Mouse (Mus musculus) intestine, embryonic 15.5 days (tissue): ENCODE measurements around the gene Ifna7. TPM values are rescaled to one million over a fixed set of nuclear protein-coding genes. Genes with fewer than 3 reads are reported as not detected.

Experiments
- ATAC-seq: fragments of 200-750 bp; cut with Nextera tagmentation; 2 replicates; pipeline ENCODE4 v1.8.0; 2017; ENCODE audit warnings: moderate TSS enrichment, moderate library complexity
- H3K27ac ChIP-seq: fragments of 300-500 bp; sonication (generic); 2 replicates; pipeline ENCODE4 v1.5.1; 2015; ENCODE audit warnings: mild to moderate bottlenecking, inconsistent platforms
- H3K27me3 ChIP-seq: fragments of 300-500 bp; sonication (generic); replicated peaks from 2 replicates; pipeline ENCODE4 v1.6.1; 2015; ENCODE audit warnings: inconsistent platforms
- H3K36me3 ChIP-seq: fragments of 300-500 bp; sonication (generic); 2 replicates; pipeline ENCODE4 v1.6.1; 2015; ENCODE audit warnings: inconsistent platforms
- H3K4me1 ChIP-seq: fragments of 300-500 bp; sonication (generic); replicated peaks from 2 replicates; pipeline ENCODE4 v1.6.1; 2015; ENCODE audit warnings: inconsistent platforms
- H3K4me2 ChIP-seq: fragments of 300-500 bp; sonication (generic); replicated peaks from 2 replicates; pipeline ENCODE4 v1.6.1; 2015; ENCODE audit warnings: mild to moderate bottlenecking, inconsistent platforms
- H3K4me3 ChIP-seq: fragments of 300-500 bp; sonication (generic); replicated peaks from 2 replicates; pipeline ENCODE4 v1.5.1; 2015; ENCODE audit warnings: inconsistent platforms
- H3K9ac ChIP-seq: fragments of 300-500 bp; sonication (generic); 2 replicates; pipeline ENCODE4 v1.6.1; 2015; ENCODE audit warnings: inconsistent platforms
- H3K9me3 ChIP-seq: fragments of 300-500 bp; sonication (generic); 2 replicates; pipeline ENCODE4 v1.6.1; 2016; ENCODE audit warnings: inconsistent platforms
- WGBS: fragments of 180-500 bp; shearing (Covaris S2); methylation state at CpG from one replicate; pipeline ENCODE4 v1.1.7; 2015; 5-methylcytosine and 5-hydroxymethylcytosine counted together
- polyA plus RNA-seq: library from polyadenylated mRNA; unstranded; fragments of >200 nt; fragmentation: Nextera tagmentation; extraction: Ambion mirVana; gene quantifications from 2 replicates; pipeline ENCODE4 v1.2.1, GENCODE M21; 2015

Gene Ifna7
- polyA plus RNA-seq, 1 experiment from 2014 or later, result not detected

GRCm38 (mm10) chr4:88849698-88850097 lies 33.7 kb downstream of the Ifna7 start, which contains the start of gene Ifna1:
Gene Ifna1, plus strand, starts transcription at chr4:88850087.
- Histone ChIP-seq H3K4me1 (no peaks in the 10 kb centered on the region), H3K36me3 (no peaks in the 10 kb centered on the region), H3K27ac (no peak within 1 kb of the TSS), H3K27me3 (no peaks in the 10 kb centered on the region), H3K4me3 (no peak within 1 kb of the TSS), H3K4me2 (no peak within 1 kb of the TSS), H3K9me3 (no peaks in the 10 kb centered on the region), H3K9ac (no peak within 1 kb of the TSS)
- no peak for ATAC-seq
- 90% methylated on average over 1 of the region's 1 CpGs for WGBS

GRCm38 (mm10) chr4:88851026-88851763 lies 35.2 kb downstream of the Ifna7 start:
- Histone ChIP-seq H3K27ac (no peak overlapping the region), H3K4me1 (no peaks in the 10 kb centered on the region), H3K4me2 (no peak overlapping the region), H3K9ac (no peak overlapping the region), H3K4me3 (no peak overlapping the region), H3K27me3 (no peaks in the 10 kb centered on the region), H3K9me3 (no peaks in the 10 kb centered on the region), H3K36me3 (no peaks in the 10 kb centered on the region)
- 70% methylated on average over 4 of the region's 4 CpGs for WGBS
- ATAC-seq, result no peak

- ATAC-seq, result no peak
- Histone ChIP-seq H3K9ac (no peak overlapping the region), H3K4me2 (no peak overlapping the region), H3K4me1 (no peaks in the 10 kb centered on the region), H3K27ac (no peak overlapping the region), H3K9me3 (no peaks in the 10 kb centered on the region), H3K36me3 (no peaks in the 10 kb centered on the region), H3K4me3 (no peak overlapping the region), H3K27me3 (no peaks in the 10 kb centered on the region)
Measured at GRCm38 (mm10) chr4:88859214-88859613, 43.2 kb downstream of the Ifna7 start.

GRCm38 (mm10) chr4:88863309-88863708 lies 47.3 kb downstream of the Ifna7 start:
- H3K36me3 ChIP-seq, result no peaks in the 10 kb centered on the region
- WGBS, result 10% methylated on average over 7 of the region's 7 CpGs
- H3K27me3 ChIP-seq, result no peaks in the 10 kb centered on the region
- H3K9ac ChIP-seq, result no peak overlapping the region
- no peak overlapping the region for H3K4me2 ChIP-seq
- no peak overlapping the region for H3K27ac ChIP-seq
- no peak overlapping the region for H3K4me3 ChIP-seq
- no peaks in the 10 kb centered on the region for H3K4me1 ChIP-seq
- H3K9me3 ChIP-seq, result no peaks in the 10 kb centered on the region
- ATAC-seq, result no peak

GRCm38 (mm10) chr4:88864599-88864998 lies 48.6 kb downstream of the Ifna7 start:
- H3K9me3 ChIP-seq, result no peaks in the 10 kb centered on the region
- H3K4me3 ChIP-seq, result no peak overlapping the region
- H3K4me1 ChIP-seq, result no peaks in the 10 kb centered on the region
- H3K36me3 ChIP-seq, result no peaks in the 10 kb centered on the region
- no peak overlapping the region for H3K9ac ChIP-seq
- no peak for ATAC-seq
- 63% methylated on average over 9 of the region's 9 CpGs for WGBS
- no peak overlapping the region for H3K4me2 ChIP-seq
- no peak overlapping the region for H3K27ac ChIP-seq
- no peaks in the 10 kb centered on the region for H3K27me3 ChIP-seq

GRCm38 (mm10) chr4:88865011-88865569 lies 49.1 kb downstream of the Ifna7 start:
- no peak for ATAC-seq
- Histone ChIP-seq H3K9ac (no peak overlapping the region), H3K4me2 (no peak overlapping the region), H3K27ac (no peak overlapping the region), H3K36me3 (no peaks in the 10 kb centered on the region), H3K4me1 (no peaks in the 10 kb centered on the region), H3K27me3 (no peaks in the 10 kb centered on the region), H3K9me3 (no peaks in the 10 kb centered on the region), H3K4me3 (no peak overlapping the region)
- 57% methylated on average over 6 of the region's 6 CpGs for WGBS

Other genes starting within 250 kb of the Ifna7 start
- not detected in 2 replicates for gene Ifna14, start 244.4 kb upstream of the Ifna7 start, polyA plus RNA-seq
- not detected in 2 replicates for gene Ifna9, start 223.8 kb upstream of the Ifna7 start, polyA plus RNA-seq
- not detected in 2 replicates for gene Ifna12, start 212.9 kb upstream of the Ifna7 start, polyA plus RNA-seq
- gene C87499, start 181.8 kb upstream of the Ifna7 start, polyA plus RNA-seq, result not detected in 2 replicates
- gene Ifna13, start 171.8 kb upstream of the Ifna7 start, polyA plus RNA-seq, result not detected in 2 replicates
- not detected in 2 replicates for gene Ifna16, start 139.3 kb upstream of the Ifna7 start, polyA plus RNA-seq
- not detected in 2 replicates for gene Ifna2, start 132.3 kb upstream of the Ifna7 start, polyA plus RNA-seq
- gene Ifnab, start 124.9 kb upstream of the Ifna7 start, polyA plus RNA-seq, result not detected in 2 replicates
- gene Gm26566, start 94.4 kb upstream of the Ifna7 start, polyA plus RNA-seq, result 0.80 and 0.97 TPM in 2 replicates
- gene Klhl9, start 93.8 kb upstream of the Ifna7 start, polyA plus RNA-seq, result 75.3 and 89.4 TPM in 2 replicates
- not detected in 2 replicates for gene Gm13271, start 61.4 kb upstream of the Ifna7 start, polyA plus RNA-seq
- gene Gm13283, start 56.1 kb upstream of the Ifna7 start, polyA plus RNA-seq, result 0.39 and 0.80 TPM in 2 replicates
- gene Gm13290, start 42.4 kb upstream of the Ifna7 start, polyA plus RNA-seq, result 0.63 TPM in 1 of 2 replicates, not detected in the other
- gene Gm13289, start 39.3 kb upstream of the Ifna7 start, polyA plus RNA-seq, result not detected in 2 replicates
- gene Gm13272, start 36.4 kb upstream of the Ifna7 start, polyA plus RNA-seq, result not detected in 2 replicates
- not detected in 2 replicates for gene Ifnz, start 34.1 kb upstream of the Ifna7 start, polyA plus RNA-seq
- 0.38 TPM in 1 of 2 replicates, not detected in the other for gene Gm13276, start 30.5 kb upstream of the Ifna7 start, polyA plus RNA-seq
- not detected in 2 replicates for gene Gm13277, start 27.6 kb upstream of the Ifna7 start, polyA plus RNA-seq
- gene Gm13278, start 24.7 kb upstream of the Ifna7 start, polyA plus RNA-seq, result not detected in 2 replicates
- not detected in 2 replicates for gene Gm13275, start 21.7 kb upstream of the Ifna7 start, polyA plus RNA-seq
- gene Gm13279, start 18.8 kb upstream of the Ifna7 start, polyA plus RNA-seq, result not detected in 2 replicates
- 1.1 TPM in 2 replicates for gene Gm13285, start 16.6 kb upstream of the Ifna7 start, polyA plus RNA-seq
- gene Gm13287, start 13.0 kb upstream of the Ifna7 start, polyA plus RNA-seq, result not detected in 2 replicates
- 0.08 TPM in 1 of 2 replicates, not detected in the other for gene Gm13288, start 10.7 kb upstream of the Ifna7 start, polyA plus RNA-seq
- not detected in 2 replicates for gene Ifna11, start 3.7 kb downstream of the Ifna7 start, polyA plus RNA-seq
- not detected in 2 replicates for gene Ifna6, start 11.2 kb downstream of the Ifna7 start, polyA plus RNA-seq
- gene Ifna5, start 19.3 kb downstream of the Ifna7 start, polyA plus RNA-seq, result not detected in 2 replicates
- gene Ifna4, start 25.6 kb downstream of the Ifna7 start, polyA plus RNA-seq, result not detected in 2 replicates
- gene Ifna1, start 33.9 kb downstream of the Ifna7 start, polyA plus RNA-seq, result not detected in 2 replicates
- gene Ifne, start 64.0 kb downstream of the Ifna7 start, polyA plus RNA-seq, result not detected in 2 replicates